Mouse (Mus musculus): Measurements from ENCODE around the gene Fsip1.

Gene Fsip1

DNA sequence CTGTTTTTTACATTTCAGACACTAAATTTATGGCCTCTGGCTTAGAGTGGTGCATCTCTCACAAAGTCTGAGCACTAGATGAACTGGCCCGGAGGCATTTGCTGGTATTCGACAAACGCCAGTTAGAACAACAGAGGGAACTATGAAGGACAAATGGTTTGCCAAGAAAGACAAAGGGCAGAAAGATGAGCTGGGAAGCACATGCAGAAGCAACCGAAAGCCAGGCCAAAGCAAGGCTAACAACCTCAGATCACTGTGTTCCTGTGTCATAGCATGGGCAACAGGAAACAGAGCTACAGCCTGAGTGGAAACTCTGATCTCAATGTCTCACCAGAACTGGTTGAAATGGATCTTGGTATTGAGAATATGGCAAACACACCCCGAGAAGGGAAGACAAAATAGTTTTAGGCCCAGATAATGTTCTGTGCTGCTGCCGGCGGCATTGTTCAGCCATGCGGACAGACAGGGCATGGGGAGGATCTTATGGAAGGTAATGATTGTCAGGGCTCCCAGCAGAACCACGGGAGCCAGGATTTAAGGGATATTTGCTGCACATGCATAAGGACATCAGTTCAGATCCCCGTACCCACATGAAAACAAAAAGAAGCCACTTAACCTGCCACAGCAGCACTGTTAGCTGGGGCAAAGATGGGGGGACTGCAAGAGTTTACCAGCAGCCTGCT is 169.6 kb downstream of the Fsip1 start:
- no peak for DNase-seq (ENCODE audit: low read depth)

- no peak for DNase-seq (ENCODE audit: low read depth)
Observed at GRCm38 (mm10) chr2:118085647-118086046, 171.1 kb downstream of the Fsip1 start.

DNA sequence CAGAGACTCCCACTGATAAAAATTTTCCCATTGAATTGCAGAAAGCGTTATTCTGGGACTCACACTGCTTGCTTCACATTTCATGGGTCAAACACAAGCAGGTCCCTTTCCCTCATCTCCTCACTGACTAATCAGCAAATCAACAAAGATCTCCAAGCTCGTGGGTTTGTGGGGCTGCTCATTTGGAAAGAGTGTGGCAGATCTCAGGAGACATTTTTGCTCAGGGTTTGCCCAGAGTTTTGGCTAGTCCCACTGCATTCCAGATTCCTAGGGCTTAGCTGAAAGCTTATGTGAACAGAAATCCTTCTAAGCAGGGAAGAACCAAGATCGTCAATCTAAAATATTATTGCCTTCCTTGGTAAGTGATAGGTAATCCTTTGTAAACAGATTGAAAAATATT is 172.1 kb downstream of the Fsip1 start:
- no peak for DNase-seq (ENCODE audit: low read depth)

DNA sequence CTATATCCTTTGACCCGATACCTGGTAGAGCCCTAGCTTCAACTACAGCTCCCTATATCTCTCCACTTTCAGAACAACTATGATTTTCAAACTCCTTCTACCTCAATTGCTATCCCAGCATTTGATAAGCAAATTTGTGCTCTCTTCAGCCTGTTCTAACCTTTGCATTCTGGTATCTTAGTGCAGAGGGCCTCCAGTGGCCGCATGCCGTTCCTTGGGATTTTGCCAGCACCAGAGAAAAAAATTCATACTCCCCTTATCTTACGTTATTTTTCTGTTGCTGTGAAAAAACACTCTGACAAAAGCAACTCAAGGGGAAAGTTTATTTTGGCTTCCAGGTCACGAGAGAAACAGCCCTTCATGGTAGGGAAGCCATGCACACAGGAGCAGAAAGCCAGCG is 173.1 kb downstream of the Fsip1 start:
- DNase-seq (ENCODE audit: low read depth): no peak

GRCm38 (mm10) chr2:118081581-118081980 is 175.2 kb downstream of the Fsip1 start:
- no peak for DNase-seq (ENCODE audit: low read depth)

Measured in c-Kit-positive CD71-negative TER-119-negative erythroid progenitor cells, embryonic 14.5 days (primary cell).